Mouse (Mus musculus) neural tube, embryonic 15.5 days (tissue): Measurements from ENCODE around the gene Rita1. TPM values are rescaled to one million over a fixed set of nuclear protein-coding genes. Genes with fewer than 3 reads are reported as not detected.
A peak's percentile ranks its signal among the peaks of the same experiment; 100 is the strongest.

ENCODE experiments used
- ATAC-seq: fragments of 200-750 bp; cut with Nextera tagmentation; 2 replicates; pipeline ENCODE4 v1.8.0; 2017; ENCODE audit warnings: mild to moderate bottlenecking, moderate TSS enrichment, moderate library complexity; ENCODE audit not compliant: low FRiP score
- H3K27ac ChIP-seq: fragments of 300-500 bp; sonication (generic); replicated peaks from 2 replicates; pipeline ENCODE4 v1.5.1; 2015; ENCODE audit warnings: mild to moderate bottlenecking, inconsistent platforms
- H3K27me3 ChIP-seq: fragments of 300-500 bp; sonication (generic); replicated peaks from 2 replicates; pipeline ENCODE4 v1.6.1; 2015; ENCODE audit warnings: inconsistent platforms
- H3K36me3 ChIP-seq: fragments of 300-500 bp; sonication (generic); 2 replicates; pipeline ENCODE4 v1.6.1; 2015; ENCODE audit warnings: inconsistent platforms
- H3K4me1 ChIP-seq: fragments of 300-500 bp; sonication (generic); 2 replicates; pipeline ENCODE4 v1.6.1; 2015; ENCODE audit warnings: inconsistent platforms
- H3K4me2 ChIP-seq: fragments of 300-500 bp; sonication (generic); 2 replicates; pipeline ENCODE4 v1.6.1; 2015; ENCODE audit warnings: inconsistent platforms, mild to moderate bottlenecking, moderate library complexity
- H3K4me3 ChIP-seq: fragments of 300-500 bp; sonication (generic); replicated peaks from 2 replicates; pipeline ENCODE4 v1.5.1; 2015; ENCODE audit warnings: mild to moderate bottlenecking, inconsistent platforms
- H3K9ac ChIP-seq: fragments of 300-500 bp; sonication (generic); replicated peaks from 2 replicates; pipeline ENCODE4 v1.6.1; 2015; ENCODE audit warnings: mild to moderate bottlenecking, inconsistent platforms
- H3K9me3 ChIP-seq: fragments of 300-500 bp; sonication (generic); replicated peaks from 2 replicates; pipeline ENCODE4 v1.6.1; 2016; ENCODE audit warnings: inconsistent platforms
- WGBS: fragments of 180-500 bp; shearing (Covaris S2); methylation state at CpG from one replicate; pipeline ENCODE4 v1.1.7; 2015; ENCODE audit warnings: mixed read lengths; 5-methylcytosine and 5-hydroxymethylcytosine counted together
- polyA plus RNA-seq: library from polyadenylated mRNA; unstranded; fragments of >200 nt; fragmentation: Nextera tagmentation; extraction: Ambion mirVana; gene quantifications from 2 replicates; pipeline ENCODE4 v1.2.1, GENCODE M21; 2015

Gene Rita1
- polyA plus RNA-seq, 1 experiment from 2014 or later = 34.0 TPM

DNA sequence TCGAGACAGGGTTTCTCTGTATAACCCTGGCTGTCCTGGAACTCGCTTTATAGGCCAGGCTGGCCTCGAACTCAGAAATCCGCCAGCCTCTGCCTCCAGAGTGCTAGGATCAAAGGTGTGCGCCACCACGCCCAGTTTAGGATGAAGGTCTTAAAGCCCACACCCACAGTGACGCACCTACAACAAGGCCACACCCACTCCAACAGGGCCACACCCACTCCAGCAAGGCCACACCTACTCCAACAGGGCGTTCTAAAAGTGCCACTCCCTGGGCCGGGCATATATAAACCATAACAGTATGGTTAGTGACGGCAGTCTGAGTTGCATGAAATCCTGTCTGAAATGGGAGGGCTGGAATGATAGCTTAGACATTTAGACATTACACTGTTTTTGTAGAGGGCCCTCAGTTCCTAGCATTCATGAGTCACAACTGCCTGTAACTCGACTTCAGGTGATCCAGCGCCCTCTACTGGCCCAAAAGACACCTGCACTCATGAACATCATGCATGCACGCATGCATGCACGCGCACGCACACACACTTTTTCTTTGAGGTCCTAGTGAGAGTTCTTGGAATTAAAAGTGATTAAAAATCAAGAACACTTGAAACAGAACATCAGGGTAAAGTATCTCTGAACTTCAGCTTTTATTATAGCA is 21.9 kb downstream of the Rita1 start:
- H3K4me3 ChIP-seq = no peak overlapping the region
- no peak overlapping the region for H3K9ac ChIP-seq
- ATAC-seq = no peak
- peaks cover 28% of the 10 kb centered on the region for H3K4me1 ChIP-seq
- no peaks in the 10 kb centered on the region for H3K9me3 ChIP-seq
- no peak overlapping the region for H3K27ac ChIP-seq
- WGBS = 79% methylated on average over 16 of the region's 16 CpGs
- no peaks in the 10 kb centered on the region for H3K36me3 ChIP-seq
- H3K4me2 ChIP-seq = no peak overlapping the region
- no peaks in the 10 kb centered on the region for H3K27me3 ChIP-seq

DNA sequence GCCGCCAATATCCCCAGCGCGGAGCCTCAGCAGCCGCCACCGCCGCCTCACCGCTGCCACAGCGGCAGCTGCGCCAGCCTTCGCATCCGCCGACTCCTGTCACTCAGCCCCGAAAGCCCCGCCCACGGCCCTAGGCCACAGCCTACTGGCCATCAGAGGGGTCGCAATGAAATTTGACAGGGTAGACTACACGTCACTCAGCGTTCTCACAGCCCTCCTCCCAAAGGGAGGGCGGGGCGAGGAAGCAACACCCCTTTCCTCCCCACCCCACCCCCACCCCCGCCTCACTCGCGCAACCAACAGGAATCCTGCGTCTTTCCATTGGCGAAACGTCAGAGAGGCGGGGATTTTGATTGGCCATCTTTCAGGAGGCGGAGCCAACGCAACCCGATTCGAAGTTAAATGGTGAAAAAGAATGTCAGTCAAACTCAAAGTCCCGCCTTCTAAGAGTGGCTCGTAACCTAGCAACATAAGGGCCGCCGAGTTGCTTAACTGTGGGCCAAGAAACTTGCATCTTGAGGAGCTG is 23.8 kb downstream of the Rita1 start, which contains the start of the genes Tpcn1 and Iqcd:
Gene Tpcn1, minus strand, starts transcription at position 105 of the 526 bp plus-strand sequence.
Gene Iqcd, plus strand, starts transcription at position 448 of the 526 bp plus-strand sequence.
- H3K27ac ChIP-seq = peak within 1 kb of the TSS; percentile 88
- peak; percentile 98 for ATAC-seq
- H3K27me3 ChIP-seq = no peaks in the 10 kb centered on the region
- H3K4me1 ChIP-seq = peaks cover 35% of the 10 kb centered on the region
- H3K36me3 ChIP-seq = 0 out of 2 replicates have a peak, but pooled peaks cover 4% of the 10 kb centered on the region
- H3K4me3 ChIP-seq = peak within 1 kb of the TSS; percentile 92
- peak within 1 kb of the TSS; percentile 97 for H3K4me2 ChIP-seq
- no peaks in the 10 kb centered on the region for H3K9me3 ChIP-seq
- H3K9ac ChIP-seq = peak within 1 kb of the TSS; percentile 93
- under 1% methylated on average over 34 of the region's 35 CpGs for WGBS

DNA sequence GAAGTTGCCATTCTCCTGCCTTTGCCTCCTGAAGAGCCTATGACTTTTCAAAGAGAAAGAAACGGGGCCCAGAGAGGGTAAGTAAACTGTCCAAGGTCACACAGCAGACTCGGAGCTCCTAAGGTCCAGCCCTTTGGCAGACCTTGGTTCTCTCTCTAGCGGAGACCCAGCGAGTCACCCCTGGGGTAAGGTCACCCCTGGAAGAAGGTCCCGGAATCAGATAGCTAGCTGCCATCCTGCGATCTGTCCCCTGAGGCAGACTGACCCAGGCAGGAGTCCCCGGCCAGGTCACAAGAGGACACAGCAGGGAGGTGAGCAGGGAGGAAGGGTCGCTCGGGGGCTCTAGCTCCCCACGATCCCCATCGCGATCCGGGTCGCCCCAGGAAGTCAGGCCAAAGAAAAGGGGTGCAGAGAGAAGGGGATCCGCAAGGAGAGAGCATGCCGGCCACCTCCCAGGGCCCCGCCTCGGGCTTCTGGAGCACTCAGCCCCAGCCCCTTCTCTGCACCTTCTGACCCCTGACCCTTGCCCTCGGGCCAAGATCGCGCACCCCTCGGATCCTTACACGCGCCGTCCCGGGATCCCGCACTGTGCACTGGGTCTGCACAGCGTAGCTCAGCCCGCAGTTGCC is 24.3 kb downstream of the Rita1 start:
- 3% methylated on average over 29 of the region's 29 CpGs for WGBS
- Histone ChIP-seq H3K9ac (peak overlapping the region; percentile 93), H3K9me3 (no peaks in the 10 kb centered on the region), H3K27me3 (no peaks in the 10 kb centered on the region), H3K4me2 (peak overlapping the region; percentile 97), H3K27ac (peak overlapping the region; percentile 88), H3K4me1 (peaks cover 37% of the 10 kb centered on the region), H3K36me3 (peaks cover 8% of the 10 kb centered on the region; the same call in 1 of the 2 replicates), H3K4me3 (peak overlapping the region; percentile 92)
- ATAC-seq = peak; percentile 3; the same call in 1 of the 2 replicates

DNA sequence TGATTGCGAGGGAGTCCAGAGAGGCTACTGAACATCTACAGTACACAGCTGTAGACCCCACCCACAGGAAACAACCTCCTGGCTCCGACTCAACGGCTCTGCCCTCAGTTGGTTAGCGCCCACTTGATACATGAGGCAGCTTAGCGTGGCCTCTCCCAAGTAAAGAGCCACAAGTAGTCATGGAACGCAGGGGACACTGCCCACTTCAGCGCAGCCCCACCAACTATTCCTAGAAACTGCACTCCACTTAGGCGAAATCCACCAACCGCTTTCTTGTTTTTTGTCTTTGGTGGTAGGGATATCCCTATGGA is 24.8 kb downstream of the Rita1 start:
- no peak for ATAC-seq
- Histone ChIP-seq H3K9ac (peak overlapping the region; percentile 93), H3K4me3 (peak overlapping the region; percentile 92), H3K4me1 (peaks cover 37% of the 10 kb centered on the region), H3K27me3 (no peaks in the 10 kb centered on the region), H3K27ac (peak overlapping the region; percentile 88), H3K9me3 (no peaks in the 10 kb centered on the region), H3K36me3 (peaks cover 11% of the 10 kb centered on the region; the same call in 1 of the 2 replicates), H3K4me2 (peak overlapping the region; percentile 97)
- 34% methylated on average over 9 of the region's 9 CpGs for WGBS

DNA sequence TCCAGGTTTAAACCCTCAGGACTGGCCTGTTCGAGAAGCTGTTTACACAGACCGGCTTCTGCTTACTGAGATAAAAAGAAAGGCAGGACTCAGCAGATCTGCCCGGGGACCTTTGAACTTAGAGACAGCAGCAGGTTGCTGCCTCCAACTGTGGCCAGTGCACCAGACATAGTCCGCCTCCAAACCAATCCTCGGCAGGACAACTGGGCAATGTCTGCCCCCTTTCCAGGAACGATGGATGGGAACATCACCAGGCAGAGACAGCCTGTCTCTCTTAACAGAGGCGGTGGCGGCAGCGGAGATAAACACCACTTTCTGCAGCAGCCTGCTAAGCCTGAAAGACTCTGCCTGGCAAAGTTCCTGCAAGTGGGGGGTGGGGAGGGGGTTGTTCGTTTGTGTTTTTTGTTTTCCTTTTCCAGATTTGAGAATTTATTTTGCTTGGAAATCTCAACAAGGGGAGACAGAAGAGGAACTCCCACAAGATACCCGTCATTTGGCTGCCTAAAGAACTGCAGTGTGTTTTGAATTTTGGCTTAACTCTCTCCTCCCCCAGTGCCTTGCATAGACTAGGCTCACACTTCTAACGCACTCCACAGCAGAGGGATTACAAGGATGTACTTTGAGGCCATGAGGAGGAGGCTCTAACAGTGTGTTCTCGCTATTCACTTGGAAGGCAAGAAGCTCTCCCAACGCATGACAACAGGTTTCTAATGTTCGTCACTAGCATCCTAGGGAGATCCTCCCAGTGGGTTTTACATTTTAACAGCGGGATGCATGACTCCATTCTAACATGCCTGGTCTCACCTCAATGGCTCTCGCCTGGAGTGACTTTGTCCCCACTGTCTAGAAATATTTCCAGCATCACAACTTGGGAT is 25.4 kb downstream of the Rita1 start:
- Histone ChIP-seq H3K27me3 (no peaks in the 10 kb centered on the region), H3K4me2 (peak overlapping the region; percentile 97), H3K36me3 (peaks cover 11% of the 10 kb centered on the region; the same call in 1 of the 2 replicates), H3K9ac (peak overlapping the region; percentile 93), H3K4me3 (peak overlapping the region; percentile 92), H3K4me1 (peaks cover 41% of the 10 kb centered on the region), H3K27ac (peak overlapping the region; percentile 88), H3K9me3 (no peaks in the 10 kb centered on the region)
- 16% methylated on average over 17 of the region's 17 CpGs for WGBS
- no peak for ATAC-seq

DNA sequence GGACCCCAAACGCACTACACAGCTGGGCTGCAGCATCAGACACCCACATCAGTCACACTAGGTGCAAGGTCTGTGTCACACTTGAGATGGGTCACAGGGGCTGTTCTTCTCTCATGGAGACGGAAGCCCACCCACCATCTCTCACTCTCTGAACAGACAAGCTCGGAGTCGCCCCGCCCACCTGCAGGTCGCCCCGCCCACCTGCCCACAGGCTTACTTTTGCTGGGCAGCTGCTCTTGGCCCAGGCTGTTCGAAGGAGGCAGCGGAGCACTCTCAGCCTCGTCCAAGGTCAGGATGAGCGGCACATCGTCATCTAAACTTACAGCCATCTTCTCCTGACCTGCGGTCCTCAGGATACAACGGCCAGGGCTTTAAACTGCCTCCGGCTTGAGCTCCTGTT is 27.4 kb downstream of the Rita1 start:
- ATAC-seq = no peak
- Histone ChIP-seq H3K4me2 (0 out of 2 replicates have a peak overlapping the region, but pooled peaks have one; percentile 9), H3K9me3 (no peaks in the 10 kb centered on the region), H3K4me3 (no peak overlapping the region), H3K36me3 (peaks cover 11% of the 10 kb centered on the region; the same call in 1 of the 2 replicates), H3K27ac (no peak overlapping the region), H3K9ac (no peak overlapping the region), H3K27me3 (no peaks in the 10 kb centered on the region), H3K4me1 (peaks cover 51% of the 10 kb centered on the region)
- 41% methylated on average over 15 of the region's 15 CpGs for WGBS

DNA sequence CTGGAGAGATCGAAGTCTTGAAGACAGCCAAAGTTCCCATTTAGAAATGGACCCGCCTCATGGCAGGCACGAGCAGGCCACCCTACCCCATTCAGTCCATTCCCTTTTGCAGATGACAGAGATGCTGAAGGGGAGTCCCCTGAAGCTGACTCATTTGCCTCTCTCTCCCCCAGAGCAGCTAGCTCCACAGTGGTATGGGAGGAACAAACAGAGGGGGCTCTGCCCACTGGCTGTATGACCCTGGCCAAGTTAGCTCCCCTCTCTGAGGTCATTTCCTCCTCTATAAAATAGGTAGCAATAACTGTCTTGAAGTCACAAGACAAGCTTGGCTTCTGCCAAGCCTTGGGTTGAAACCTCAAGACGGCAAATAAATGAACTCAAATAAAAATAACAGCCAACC is 28.9 kb downstream of the Rita1 start:
- 94% methylated on average over 4 of the region's 4 CpGs for WGBS
- Histone ChIP-seq H3K9ac (no peak overlapping the region), H3K27me3 (no peaks in the 10 kb centered on the region), H3K9me3 (no peaks in the 10 kb centered on the region), H3K4me1 (peaks cover 60% of the 10 kb centered on the region), H3K27ac (no peak overlapping the region), H3K4me3 (no peak overlapping the region), H3K4me2 (no peak overlapping the region), H3K36me3 (peaks cover 11% of the 10 kb centered on the region; the same call in 1 of the 2 replicates)
- ATAC-seq = no peak

DNA sequence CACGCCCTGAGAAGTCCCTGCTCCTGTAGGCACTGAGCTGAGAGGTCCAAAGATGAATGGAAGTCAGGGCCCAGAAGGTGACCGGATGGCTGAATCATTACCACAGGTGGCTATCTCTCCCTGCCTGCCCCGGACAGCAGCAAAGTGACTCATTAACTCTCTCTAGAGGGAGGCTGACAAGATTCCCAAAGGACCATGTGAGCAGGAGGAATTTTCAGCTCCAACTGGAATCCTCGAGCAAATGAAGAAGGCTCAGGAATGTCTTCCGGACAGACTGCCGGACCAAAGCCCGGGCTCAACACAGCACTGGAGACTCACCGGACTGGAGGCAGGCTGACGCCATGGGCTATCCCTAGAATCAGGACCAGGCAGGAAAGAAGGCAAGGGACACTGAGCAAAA is 30.4 kb downstream of the Rita1 start:
- H3K4me2 ChIP-seq = no peak overlapping the region
- WGBS = 84% methylated on average over 9 of the region's 9 CpGs
- peaks cover 11% of the 10 kb centered on the region; the same call in 1 of the 2 replicates for H3K36me3 ChIP-seq
- no peak overlapping the region for H3K4me3 ChIP-seq
- H3K9me3 ChIP-seq = no peaks in the 10 kb centered on the region
- H3K27me3 ChIP-seq = no peaks in the 10 kb centered on the region
- no peak overlapping the region for H3K27ac ChIP-seq
- peaks cover 60% of the 10 kb centered on the region for H3K4me1 ChIP-seq
- no peak for ATAC-seq
- no peak overlapping the region for H3K9ac ChIP-seq

DNA sequence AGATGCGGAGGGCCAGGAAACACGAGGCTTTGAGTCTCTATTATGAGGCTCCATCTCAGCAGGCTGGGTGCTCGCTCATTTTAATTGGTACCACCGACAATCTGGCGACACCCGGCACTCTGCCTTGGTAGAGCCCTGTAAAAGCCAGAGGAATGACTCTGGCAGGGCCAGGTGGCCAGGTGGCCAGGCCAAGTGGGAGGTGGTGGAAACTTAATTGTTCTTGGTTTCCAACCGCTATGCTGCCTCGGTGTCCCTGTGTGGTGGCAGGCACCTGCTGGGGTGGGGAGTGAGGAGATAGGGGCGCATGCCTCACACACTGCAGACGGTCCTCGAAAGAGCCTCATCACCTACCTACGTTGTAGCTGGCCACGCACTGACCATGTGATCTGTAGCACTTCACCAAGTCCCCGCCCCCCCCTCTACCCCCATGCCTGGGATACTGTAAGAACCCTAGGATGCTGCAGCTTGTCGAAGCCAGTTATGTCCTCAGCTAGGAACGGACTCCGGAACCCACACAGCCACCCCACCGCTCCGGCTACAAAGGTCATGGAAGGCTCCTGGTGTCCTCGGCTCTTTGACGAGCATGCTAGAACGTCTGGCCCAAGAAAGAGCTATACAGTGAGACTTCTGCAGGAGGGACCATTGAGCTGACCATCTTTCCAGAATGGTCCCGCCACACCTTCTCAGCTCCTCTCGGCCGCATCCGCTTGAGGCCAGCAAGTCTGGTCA is 32.3 kb downstream of the Rita1 start:
- Histone ChIP-seq H3K36me3 (peaks cover 11% of the 10 kb centered on the region; the same call in 1 of the 2 replicates), H3K4me3 (no peak overlapping the region), H3K4me2 (peak overlapping the region; percentile 25), H3K9ac (no peak overlapping the region; the same call in 1 of the 2 replicates), H3K4me1 (peaks cover 50% of the 10 kb centered on the region), H3K27me3 (no peaks in the 10 kb centered on the region), H3K27ac (peak overlapping the region; percentile 75), H3K9me3 (no peaks in the 10 kb centered on the region)
- WGBS = 60% methylated on average over 26 of the region's 26 CpGs
- peak; percentile 46 for ATAC-seq

DNA sequence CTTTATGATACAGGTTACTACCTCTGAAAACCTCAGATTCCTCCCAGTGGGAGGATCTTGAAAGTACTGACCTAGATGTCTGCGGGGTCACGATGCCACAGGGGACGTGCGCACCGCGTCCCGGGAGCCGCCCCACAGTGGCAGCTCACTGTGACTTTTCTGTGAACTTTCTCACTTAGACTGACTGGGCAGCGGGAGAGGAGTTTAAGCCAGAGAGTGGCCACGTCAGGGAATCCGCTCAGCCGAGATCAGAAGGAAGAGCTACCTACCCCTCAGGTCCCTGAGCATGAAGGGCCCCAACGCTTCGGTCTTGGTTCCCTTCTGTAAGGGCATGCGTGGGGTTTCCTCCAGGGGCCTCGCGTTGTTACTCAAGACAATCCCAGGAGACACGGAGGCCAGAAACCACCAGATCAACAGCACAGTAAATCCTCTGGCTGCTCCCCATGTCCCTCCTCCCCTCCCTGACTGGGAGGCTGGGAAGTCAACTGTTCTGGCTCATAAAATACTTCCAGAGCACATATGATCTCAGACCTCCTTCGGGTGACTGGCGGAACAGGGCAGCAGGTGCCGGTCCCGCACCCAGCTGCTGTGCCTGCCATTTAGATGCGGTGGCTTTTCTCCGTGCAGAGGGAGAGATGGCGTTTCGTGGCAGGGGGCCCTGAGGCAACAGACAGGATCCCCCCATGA is 33.0 kb downstream of the Rita1 start:
- ATAC-seq = peak; percentile 37
- H3K9ac ChIP-seq = 0 out of 2 replicates have a peak overlapping the region, but pooled peaks have one; percentile 7

More for the DNA sequence above, 33.0 kb downstream of the Rita1 start:
- peak overlapping the region; percentile 25 for H3K4me2 ChIP-seq
- H3K4me3 ChIP-seq = no peak overlapping the region
- 27% methylated on average over 26 of the region's 26 CpGs for WGBS
- peaks cover 11% of the 10 kb centered on the region; the same call in 1 of the 2 replicates for H3K36me3 ChIP-seq
- H3K27me3 ChIP-seq = no peaks in the 10 kb centered on the region
- H3K4me1 ChIP-seq = peaks cover 45% of the 10 kb centered on the region
- peak overlapping the region; percentile 75 for H3K27ac ChIP-seq
- H3K9me3 ChIP-seq = no peaks in the 10 kb centered on the region
